In genomic region chr14:9393271-9393771, GRCm38 (mm10) we compare ENCODE assay signal across 8 mouse cellular contexts.
DNase-seq lines count a peak whose midpoint lies in the region; ATAC-seq lines count a peak whose summit lies in the region.

No protein-coding gene starts in this region.

- no peaks in the 10 kb centered on the region for H3K36me3 ChIP-seq in neural tube, embryonic 11.5 days (ENCODE audit: control insufficient read depth, insufficient read depth, low read length)

- H3K27ac ChIP-seq in neural tube, embryonic 11.5 days (ENCODE audit: low read depth, low read length): no peak overlapping the region

- H3K27me3 ChIP-seq in neural tube, embryonic 11.5 days (ENCODE audit: control insufficient read depth, insufficient read depth, low read length): no peaks in the 10 kb centered on the region

- DNase-seq in 3134 (ENCODE audit: extremely low read depth, insufficient read length, low spot score): peak; percentile 43
- DNase-seq in adrenal gland, adult 18-20 months (ENCODE audit: low spot score in 2 of 2): peak; percentile 75 to 79
- peak; percentile 65 for DNase-seq in embryo, embryonic 11.5 days (ENCODE audit: low read depth, low spot score)
- DNase-seq in heart, adult 18-20 months: peak; percentile 77 to 85
- peak; percentile 57 for DNase-seq in kidney, adult 18-20 months
- peak; percentile 70 for DNase-seq in left cerebral cortex, postnatal 4 days
- peak; percentile 80 for DNase-seq in neural tube, embryonic 11.5 days (ENCODE audit: low spot score)
- DNase-seq in testis, postnatal 10 days (ENCODE audit: low spot score): peak; percentile 81

- WGBS in neural tube, embryonic 11.5 days: 18% methylated on average over 4 of the region's 4 CpGs

- H3K9ac ChIP-seq in neural tube, embryonic 11.5 days (ENCODE audit: low read length): no peak overlapping the region

- H3K9me3 ChIP-seq in neural tube, embryonic 11.5 days (ENCODE audit: control insufficient read depth, low read length): no peaks in the 10 kb centered on the region

- intact Hi-C loops in left cerebral cortex, postnatal 4 days (cut with DNase I): loop anchor here (10.0 kb wide), 1 partner anchor 251 kb away; no protein-coding TSS in a partner anchor

- H3K4me1 ChIP-seq in neural tube, embryonic 11.5 days (ENCODE audit: control insufficient read depth, insufficient read depth, low read length): no peaks in the 10 kb centered on the region

- no peak overlapping the region for H3K4me3 ChIP-seq in neural tube, embryonic 11.5 days (ENCODE audit: low read depth, low read length)

- H3K4me2 ChIP-seq in neural tube, embryonic 11.5 days (ENCODE audit: low read depth): no peak overlapping the region

- ATAC-seq in neural tube, embryonic 11.5 days (ENCODE audit: insufficient read depth, low FRiP score, low TSS enrichment): peak; percentile 27; the same call in 1 of the 2 replicates
